Mouse (Mus musculus) T-helper 17 cell (primary cell): ENCODE measurements at regions not wholly inside any gene's neighbourhood (a gene's known extent, or its start where the extent isn't known, plus 50 kb on each side); places are given as distances from the start of the nearest gene placed in this dataset.

ENCODE experiments used
- in situ Hi-C, 2 experiments: fragments of 300-600 bp; cut with MboI, MseI; formaldehyde crosslinking; loops; 1 replicate in 1 of 2; 2 replicates in 1 of 2; pipeline ENCODE4 v1.15.1; 2025; ENCODE audit warnings: high pct_unique_total_duplicates in 2 of 2

DNA sequence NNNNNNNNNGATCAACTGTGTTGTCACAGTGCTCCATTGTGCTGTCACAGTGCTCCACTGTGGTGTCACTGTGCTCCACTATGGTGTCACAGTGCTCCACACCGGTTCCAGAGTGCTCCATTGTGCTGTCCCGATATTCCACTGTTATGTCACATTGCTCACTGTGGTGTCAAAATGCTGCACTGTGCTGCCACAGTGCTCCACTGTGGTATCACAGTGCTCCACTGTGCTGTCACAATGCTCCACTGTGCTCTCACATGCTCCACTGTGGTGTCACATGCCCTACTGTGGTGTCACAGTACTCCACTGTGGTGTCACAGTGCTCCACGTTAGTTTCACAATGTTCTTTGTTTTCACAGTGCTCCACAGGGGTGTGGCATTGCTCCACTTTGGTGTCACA lies 359.3 kb upstream of the Olfr161 start:
- in situ Hi-C loops: loop anchor here (5.0 kb wide), 2 partner anchors 46 to 79 kb away; no protein-coding TSS in a partner anchor

DNA sequence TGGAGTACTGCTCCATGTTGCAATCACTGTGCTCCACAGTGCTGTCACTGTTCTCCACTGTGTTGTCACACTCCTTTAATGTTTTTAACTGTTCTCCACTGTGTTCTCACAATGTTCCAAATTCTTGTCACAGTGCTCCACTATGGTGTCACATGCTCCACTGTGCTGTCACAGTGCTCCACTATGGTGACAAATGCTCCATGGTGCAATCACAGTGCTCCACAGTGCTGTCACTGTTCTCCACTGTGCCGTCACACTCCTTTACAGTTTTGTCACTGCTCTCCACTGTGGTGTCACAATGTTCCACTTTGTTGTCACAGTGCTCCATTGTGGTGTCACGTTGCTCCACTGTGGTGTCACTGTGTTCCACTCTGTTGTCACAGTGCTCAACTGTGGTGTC lies 358.2 kb upstream of the Olfr161 start:
- in situ Hi-C loops: loop anchor here (5.0 kb wide), 2 partner anchors 45 to 80 kb away; no protein-coding TSS in a partner anchor

DNA sequence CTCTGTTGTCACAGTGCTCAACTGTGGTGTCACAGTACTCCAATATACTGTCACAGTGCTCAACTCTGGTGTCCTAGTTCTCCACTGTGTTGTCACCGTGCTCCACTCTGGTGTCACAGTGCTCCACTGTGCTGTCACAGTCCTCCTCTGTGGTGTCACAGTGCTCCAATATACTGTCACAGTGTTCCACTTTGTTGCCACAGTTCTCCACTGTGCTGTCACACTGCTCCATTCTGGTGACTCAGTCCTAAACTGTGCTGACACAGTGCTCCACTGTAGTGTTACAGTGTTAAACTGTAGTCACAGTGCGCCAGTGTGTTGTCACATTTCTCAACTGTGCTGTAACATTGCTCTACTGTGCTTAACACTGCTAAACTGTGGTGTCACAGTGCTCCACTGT lies 356.8 kb upstream of the Olfr161 start:
- in situ Hi-C loops: loop anchor here (5.0 kb wide), 2 partner anchors 43 to 82 kb away; no protein-coding TSS in a partner anchor

DNA sequence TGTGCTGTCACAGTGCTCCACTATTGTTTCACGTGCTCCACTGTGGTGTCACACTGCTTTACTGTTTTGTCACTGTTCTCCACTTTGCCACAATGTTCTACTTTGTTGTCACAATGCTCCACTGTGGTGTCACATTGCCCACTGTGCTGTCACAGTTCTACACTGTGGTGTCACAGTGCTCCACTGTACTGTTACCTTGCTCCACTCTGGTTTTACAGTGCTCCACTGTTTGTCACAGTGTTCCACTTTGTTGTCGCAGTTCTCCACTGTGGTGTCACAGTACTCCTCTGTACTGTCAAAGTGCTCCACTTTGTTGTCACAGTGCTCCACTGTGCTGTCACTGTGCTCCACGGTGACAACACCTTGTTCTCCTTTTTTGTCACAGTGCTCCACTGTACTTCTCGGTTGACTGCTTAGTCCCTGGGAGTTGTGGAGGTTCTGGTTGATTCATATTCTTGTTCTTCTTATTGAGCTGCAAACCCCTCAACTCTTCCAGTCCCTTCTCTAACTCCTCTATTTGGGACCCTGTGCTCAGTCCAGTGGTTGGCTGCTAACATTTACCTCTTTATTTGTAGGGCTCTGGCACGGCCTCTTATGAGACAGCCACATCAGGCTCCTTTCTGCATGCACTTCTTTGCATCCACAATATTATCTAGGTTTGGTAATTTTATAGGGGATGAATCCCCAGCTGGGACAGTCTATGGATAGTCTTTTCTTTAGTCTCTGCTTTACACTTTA lies 349.7 kb upstream of the Olfr161 start:
- in situ Hi-C loops: loop anchor here (5.0 to 10.0 kb wide), 3 partner anchors 66 to 219 kb away; no protein-coding TSS in a partner anchor

DNA sequence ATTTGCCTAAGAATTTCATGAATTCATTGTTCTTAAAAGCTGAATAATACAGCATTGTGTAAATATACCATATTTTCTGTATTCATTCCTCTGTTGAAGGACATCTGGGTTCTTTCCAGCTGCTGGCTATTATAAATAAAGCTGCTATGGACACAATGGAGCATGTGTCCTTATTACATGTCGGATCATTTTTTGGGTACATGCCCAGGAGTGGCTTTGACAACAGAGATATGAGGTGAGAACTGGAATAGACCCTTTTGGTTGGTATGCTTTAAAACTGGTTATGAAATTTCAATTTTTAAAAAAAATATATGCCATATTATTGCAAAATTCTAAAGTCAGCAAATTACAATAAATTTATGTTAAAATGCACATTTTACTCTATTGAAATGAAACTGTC lies 348.9 kb upstream of the Olfr161 start:
- in situ Hi-C loops: loop anchor here (5.0 to 10.0 kb wide), 3 partner anchors 67 to 220 kb away; no protein-coding TSS in a partner anchor

DNA sequence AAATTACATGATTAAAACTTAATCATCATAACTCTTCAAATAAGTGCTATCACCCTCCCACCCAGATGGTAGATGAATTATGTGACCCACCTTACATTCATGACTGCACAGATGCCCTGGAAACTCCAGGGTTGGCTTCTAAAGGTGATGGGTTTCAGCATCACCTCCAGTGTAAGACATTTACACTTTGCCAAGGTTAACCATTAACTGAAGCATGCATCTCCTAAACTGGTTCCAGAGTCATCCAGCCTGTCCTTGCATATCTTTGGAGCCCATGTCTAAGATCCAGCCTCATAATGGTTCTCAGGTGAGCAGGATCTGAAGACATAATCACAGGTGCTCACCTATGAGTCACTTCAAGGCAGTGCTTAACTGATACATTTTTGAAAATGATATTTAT lies 344.4 kb upstream of the Olfr161 start:
- in situ Hi-C loops: loop anchor here in 1 of 2 experiments (10.0 kb wide), 1 partner anchor 72 kb away; no protein-coding TSS in a partner anchor

DNA sequence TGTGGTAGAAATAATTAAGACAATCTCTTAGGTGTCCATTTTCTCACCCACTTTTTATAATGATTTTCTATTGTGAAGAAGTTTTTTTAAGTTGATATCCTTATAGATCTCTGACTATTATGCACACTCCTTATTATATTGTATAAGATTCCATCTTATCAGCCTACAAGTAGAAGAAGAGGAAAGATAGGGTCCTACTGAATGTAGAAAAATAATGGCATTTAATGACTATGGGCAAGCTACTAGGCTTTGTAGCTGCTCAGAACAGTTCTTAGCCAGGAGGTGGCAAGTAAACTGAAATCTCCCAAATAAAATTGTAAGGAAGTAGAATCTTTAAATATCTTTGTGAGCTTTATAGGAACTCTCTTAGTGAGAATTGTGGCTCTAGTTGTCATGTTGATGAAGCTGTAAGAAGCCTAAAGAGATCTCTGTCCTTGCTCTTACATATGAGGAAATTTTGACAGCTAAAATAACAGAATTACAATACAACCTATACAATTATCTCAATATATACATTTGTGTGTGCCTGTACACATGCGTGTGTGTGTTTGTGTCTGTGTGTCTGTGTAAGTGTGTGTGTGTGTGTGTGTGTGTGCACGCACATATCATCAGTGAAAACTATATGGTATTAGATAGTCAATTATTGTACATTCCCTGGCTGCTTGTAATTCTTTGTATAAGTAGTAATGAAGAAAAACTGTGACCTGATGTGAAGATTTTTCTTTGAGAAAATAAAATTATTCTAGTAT lies 343.7 kb upstream of the Olfr161 start:
- in situ Hi-C loops: loop anchor here in 1 of 2 experiments (10.0 kb wide), 1 partner anchor 72 kb away; no protein-coding TSS in a partner anchor

DNA sequence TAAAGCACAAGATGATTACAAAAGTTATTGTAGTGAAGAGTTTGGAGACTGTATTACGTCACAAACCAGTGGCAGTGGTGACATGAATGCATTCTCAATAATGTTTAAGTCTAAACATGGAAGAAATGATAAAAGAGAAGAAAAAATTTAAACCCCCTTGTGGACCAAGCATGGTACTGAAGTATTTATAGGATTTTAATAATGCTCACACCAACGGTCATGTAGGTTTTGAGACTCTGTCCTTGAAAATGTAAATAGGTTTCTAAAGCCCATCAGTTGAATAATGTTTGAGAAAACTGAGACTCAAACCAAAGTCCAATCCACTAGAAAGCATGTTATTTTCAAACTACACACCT lies 343.1 kb upstream of the Olfr161 start:
- in situ Hi-C loops: loop anchor here in 1 of 2 experiments (10.0 kb wide), 1 partner anchor 73 kb away; no protein-coding TSS in a partner anchor

DNA sequence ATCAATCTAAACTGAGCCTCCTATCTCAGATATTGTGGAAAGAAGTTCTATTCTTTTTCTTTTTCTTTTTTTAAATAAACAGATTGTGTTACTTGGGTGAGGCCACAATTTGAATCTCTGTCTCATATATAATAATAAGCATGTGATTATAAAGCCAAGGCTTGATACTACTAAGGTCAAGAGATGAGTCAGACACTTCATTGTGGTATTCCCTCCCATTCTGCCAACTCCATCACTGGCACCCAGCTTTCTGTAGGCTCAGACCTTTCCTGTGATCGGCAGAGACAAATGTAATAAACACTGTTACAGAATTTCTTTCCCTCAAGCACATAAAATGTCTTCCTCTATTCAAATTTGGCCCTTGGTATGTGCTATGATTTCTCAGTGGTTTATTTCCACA lies 337.0 kb upstream of the Olfr161 start:
- in situ Hi-C loops: loop anchor here in 1 of 2 experiments (25.0 kb wide), 1 partner anchor 1367 kb away; no protein-coding TSS in a partner anchor

DNA sequence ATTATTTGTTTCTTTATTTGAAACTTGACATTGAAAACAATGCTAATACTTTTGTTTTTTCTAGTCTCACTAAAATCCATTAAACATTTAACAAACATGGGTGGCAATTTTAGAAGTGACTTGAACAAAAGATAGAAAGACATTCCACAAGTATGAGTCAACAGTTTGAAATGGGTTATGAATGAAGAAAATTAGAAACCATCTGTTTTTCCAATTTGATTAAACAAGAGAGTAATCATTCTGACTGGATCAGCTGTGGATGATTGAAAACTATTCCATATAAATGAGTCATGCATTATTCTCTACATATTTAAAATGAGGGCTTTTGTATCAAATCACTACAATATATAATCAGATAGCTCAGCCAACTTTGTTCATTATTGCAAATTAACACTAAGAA lies 334.8 kb upstream of the Olfr161 start:
- in situ Hi-C loops: loop anchor here in 1 of 2 experiments (25.0 kb wide), 1 partner anchor 1369 kb away; no protein-coding TSS in a partner anchor

DNA sequence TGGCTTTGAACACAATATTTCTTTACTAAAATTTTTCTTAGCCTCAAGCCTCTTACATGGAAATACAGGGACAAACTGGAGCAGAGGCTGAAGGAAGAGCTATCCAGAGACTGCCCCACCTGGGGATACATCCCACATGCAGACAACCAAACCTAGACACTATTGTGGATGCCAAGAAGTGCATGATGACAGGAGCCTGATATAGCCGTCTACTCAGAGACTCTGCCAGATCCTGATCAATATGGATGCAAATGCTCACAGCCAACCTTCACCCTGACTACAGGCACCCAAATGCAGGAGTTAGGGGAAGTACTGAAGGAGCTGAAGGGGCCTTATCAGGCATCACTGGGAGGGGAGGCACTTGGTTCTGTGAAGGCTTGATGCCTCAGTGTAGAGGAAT lies 325.5 kb upstream of the Olfr161 start:
- in situ Hi-C loops: loop anchor here (5.0 to 25.0 kb wide), 5 partner anchors 62 to 1378 kb away; no protein-coding TSS in a partner anchor

DNA sequence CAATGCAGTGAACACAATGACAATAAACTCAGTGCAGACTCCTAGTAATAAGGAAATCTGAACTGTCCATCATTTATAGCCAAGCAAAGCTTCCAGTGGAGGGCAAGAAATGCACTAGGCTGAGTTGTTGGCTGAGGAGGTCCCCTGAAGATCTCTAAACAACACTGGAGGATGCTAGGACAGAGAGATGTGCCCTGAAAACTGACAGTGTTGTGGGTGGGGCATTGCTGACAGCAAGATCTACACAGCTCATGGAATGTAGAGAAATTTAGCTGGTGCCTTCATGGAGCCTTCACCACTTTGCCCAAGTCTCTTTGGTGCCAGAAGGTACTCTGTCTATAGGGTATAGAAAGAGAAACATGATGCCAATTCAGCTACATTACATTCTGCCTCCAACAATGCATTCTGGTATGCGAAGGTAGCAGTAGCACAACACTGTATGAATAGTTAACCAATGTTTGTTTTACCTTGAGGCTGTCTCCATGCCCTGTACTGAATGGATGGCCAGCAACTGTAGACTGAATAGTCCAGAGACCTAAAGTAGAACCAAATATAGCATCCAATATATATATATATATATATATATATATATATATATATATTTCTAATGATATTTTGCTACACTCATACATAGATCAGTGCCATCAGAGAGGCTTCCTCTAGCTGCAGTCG lies 318.9 kb upstream of the Olfr161 start:
- in situ Hi-C loops: loop anchor here (5.0 to 25.0 kb wide), 2 partner anchors 40 to 1385 kb away; no protein-coding TSS in a partner anchor

DNA sequence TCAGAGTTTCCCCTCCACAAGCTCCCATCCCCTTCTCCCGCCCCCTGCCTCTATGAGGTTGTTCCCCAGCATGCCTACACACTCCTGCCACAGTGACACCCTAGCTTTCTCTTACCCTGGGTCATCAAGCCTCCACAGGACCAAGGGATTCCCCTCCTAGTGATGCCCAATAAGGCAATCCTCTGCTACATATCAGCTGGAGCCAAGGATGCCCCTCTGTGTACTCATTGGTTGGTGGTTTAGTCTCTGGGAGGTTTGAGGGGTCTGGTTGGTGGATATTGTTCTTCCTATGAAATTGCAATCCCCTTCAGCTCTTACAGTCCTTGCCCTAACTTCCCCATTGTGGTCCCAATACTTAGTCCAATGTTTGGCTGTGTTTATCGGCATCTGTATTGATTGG lies 317.4 kb upstream of the Olfr161 start:
- in situ Hi-C loops: loop anchor here (5.0 to 25.0 kb wide), 2 partner anchors 39 to 1386 kb away; no protein-coding TSS in a partner anchor
